Mouse (Mus musculus): ENCODE results near the gene Gm20388.

The Gm20388 gene

DNA sequence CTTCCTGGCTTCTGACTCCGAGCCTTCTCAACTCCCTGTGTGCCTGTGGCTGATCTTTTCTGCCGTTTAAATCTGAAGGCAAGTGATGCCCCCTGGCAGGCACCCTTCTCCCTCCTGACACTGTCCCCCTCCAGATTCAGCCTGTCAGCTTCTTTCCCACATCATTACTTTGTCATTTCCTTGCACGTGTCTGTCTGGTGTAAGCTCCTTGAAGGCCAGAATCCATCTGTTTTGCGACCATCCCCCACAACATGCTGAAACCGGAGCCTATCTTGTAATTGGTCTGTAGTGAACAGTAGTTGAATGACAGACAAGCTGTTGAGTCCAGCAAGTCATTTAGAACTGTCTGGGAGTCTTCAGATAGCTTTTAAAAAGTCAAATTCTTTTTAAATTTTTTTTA lies 134.8 kb downstream of the Gm20388 start:
- no peak for DNase-seq (ENCODE audit: low spot score)

DNA sequence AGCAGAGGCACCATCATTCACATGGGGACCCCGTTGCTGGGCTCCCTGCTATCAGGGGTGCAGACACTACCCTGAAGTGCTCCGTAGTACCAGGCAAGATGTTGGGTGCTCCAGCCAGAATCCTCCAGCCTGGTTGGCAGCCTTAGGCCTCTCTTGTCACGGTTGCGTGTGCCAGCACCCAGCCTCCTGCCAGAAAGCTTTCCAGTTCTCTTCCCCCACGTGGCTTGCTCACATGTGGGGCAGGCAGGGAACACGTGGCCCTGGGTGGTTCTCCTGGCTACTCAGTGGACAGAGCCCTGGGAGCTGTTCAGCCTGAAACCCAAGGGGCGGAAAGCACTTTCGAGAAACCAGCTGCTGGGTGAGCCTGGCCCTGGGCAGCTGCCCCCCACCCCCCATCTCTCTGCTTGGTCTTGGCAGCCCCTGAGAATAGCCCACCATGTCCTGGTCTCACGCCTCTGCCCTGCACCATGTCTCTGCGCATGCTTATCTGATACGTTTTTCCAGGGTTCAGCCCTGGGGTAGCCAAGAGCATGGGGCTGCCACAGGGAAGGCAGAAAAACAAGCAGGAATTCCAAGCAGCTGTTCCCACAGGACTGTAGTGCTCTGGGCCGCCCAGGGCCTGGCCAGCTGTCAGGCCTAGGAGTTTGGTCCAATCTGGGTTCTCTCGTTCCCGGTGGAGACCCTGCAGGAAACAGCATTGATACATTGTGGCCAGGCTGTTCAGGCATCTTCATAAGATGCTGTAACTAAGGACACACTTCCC lies 135.8 kb downstream of the Gm20388 start:
- DNase-seq (ENCODE audit: low spot score) = no peak

DNA sequence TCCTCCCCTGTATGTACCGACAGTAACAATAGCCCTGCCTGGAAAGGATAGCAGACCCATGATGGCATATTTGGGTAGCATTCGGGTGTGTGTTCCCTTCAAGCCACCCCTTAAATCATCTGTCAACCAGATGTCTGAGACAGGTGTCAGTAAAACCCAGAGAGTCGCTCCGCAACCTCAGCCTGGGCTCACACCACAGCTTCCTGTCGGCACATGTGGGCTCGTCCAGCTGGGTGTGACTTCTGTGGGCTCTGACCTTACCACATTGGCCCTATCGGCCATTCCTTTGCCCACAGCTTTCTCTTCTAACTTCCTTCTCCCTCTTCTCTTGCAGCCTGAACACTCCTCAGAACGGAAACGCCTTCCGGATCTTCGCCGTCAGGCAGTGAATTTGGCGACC lies 139.3 kb downstream of the Gm20388 start:
- peak; percentile 39 for DNase-seq (ENCODE audit: low spot score)

GRCm38 (mm10) chr8:120050376-120050775 lies 139.7 kb downstream of the Gm20388 start:
- no peak for DNase-seq (ENCODE audit: low spot score)

DNA sequence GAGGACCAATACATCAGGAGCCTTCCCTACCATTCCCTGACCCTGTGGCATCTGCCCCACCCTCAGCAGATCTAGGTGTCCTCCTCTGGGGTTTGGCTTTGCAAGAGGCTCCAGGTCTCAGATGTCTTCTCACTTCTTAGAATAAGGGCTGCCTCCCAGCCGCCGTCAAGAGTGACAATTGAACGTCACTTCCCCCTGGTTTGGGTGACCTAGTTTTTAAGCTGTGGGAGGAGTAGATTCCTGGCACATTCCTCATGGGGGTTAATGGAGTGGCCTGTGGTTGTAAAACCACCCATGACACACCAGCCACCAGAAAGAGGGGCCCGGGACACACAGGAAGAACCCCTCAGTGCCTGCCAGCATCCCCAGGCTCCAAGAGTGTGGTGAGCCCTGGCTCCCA lies 140.4 kb downstream of the Gm20388 start:
- DNase-seq (ENCODE audit: low spot score) = peak; percentile 15

- DNase-seq (ENCODE audit: low spot score) = no peak
These were observed 141.3 kb downstream of the Gm20388 start for GRCm38 (mm10) chr8:120051908-120052307.

- no peak for DNase-seq (ENCODE audit: low spot score)
These were observed 141.7 kb downstream of the Gm20388 start for GRCm38 (mm10) chr8:120052318-120052717.

GRCm38 (mm10) chr8:120054833-120055232 lies 144.2 kb downstream of the Gm20388 start:
- no peak for DNase-seq (ENCODE audit: low spot score)

GRCm38 (mm10) chr8:120057078-120057477 lies 146.4 kb downstream of the Gm20388 start:
- DNase-seq (ENCODE audit: low spot score) = no peak

- DNase-seq (ENCODE audit: low spot score) = no peak
These were observed 152.1 kb downstream of the Gm20388 start for GRCm38 (mm10) chr8:120062742-120063141.

DNA sequence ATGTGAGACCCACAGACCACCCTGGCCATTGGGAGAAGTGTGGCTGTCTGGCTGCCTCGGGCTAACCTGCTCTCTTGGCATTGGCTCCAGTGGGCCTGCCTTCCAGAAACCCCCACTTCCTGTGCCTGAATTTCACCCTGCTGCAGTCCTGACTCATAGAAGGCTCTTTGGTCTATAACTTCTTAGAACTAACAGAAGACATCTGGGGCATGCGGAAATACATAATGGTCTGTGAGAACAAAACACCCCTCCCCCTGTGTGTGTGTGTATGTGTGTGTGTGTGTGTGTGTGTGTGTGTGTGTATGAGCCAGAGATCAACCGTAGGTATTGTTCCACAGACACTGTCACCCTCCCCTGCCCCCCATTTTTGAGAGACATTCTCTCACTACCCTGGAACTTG lies 152.7 kb downstream of the Gm20388 start:
- no peak for DNase-seq (ENCODE audit: low spot score)

DNA sequence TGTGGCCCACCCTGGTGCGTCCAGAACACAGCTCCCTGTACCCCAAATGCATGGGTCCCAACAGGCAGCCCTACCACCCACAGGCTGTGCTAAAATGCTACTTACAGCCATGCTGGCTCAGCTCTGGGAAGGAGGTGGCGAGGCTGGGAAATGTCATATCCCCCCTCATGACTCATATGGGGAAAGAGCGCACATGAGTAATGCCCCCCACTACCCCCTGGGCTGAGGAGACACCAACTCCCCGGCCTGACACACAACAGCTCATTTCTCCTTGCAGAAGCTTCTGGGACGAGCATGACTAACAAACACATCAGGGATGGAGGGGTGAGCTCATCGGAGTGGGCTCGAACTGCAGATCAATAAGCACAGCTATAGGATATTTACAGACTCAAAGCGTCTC lies 155.0 kb downstream of the Gm20388 start:
- no peak for DNase-seq (ENCODE audit: low spot score)

- no peak for DNase-seq (ENCODE audit: low spot score)
These were observed 155.6 kb downstream of the Gm20388 start for GRCm38 (mm10) chr8:120066226-120066625.

- no peak for DNase-seq (ENCODE audit: low spot score)
These were observed 157.5 kb downstream of the Gm20388 start for GRCm38 (mm10) chr8:120067936-120068668.

- peak; percentile 39 for DNase-seq (ENCODE audit: low spot score)
These were observed 161.0 kb downstream of the Gm20388 start for GRCm38 (mm10) chr8:120071684-120072083.

GRCm38 (mm10) chr8:120072259-120072658 lies 161.6 kb downstream of the Gm20388 start:
- DNase-seq (ENCODE audit: low spot score) = no peak

- DNase-seq (ENCODE audit: low spot score) = no peak
These were observed 162.2 kb downstream of the Gm20388 start for GRCm38 (mm10) chr8:120072827-120073226.

DNA sequence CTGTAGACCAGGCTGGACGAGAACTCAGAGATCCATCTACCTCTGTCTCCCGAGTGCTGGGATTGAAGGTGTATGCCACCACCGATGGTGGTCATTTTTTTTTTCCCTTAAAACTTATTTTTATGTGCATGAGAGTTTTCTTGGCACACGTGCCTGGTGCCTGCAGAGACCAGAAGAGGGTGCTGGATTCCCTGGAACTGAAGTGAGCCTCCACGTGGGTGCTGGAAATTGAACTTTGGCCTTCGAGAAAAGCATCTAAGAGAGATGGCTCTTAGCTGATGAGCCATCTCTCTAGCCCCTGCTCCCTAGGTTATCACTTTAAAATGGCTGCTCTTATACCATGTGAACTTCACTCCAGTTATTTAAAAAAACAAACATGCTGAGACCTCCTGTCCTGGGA lies 163.9 kb downstream of the Gm20388 start:
- DNase-seq (ENCODE audit: low spot score) = no peak

- no peak for DNase-seq (ENCODE audit: low spot score)
These were observed 164.7 kb downstream of the Gm20388 start for GRCm38 (mm10) chr8:120075347-120075746.

GRCm38 (mm10) chr8:120078080-120078479 lies 167.4 kb downstream of the Gm20388 start:
- peak; percentile 72 for DNase-seq (ENCODE audit: low spot score)

GRCm38 (mm10) chr8:120079361-120079760 lies 168.7 kb downstream of the Gm20388 start:
- DNase-seq (ENCODE audit: low spot score) = no peak

DNA sequence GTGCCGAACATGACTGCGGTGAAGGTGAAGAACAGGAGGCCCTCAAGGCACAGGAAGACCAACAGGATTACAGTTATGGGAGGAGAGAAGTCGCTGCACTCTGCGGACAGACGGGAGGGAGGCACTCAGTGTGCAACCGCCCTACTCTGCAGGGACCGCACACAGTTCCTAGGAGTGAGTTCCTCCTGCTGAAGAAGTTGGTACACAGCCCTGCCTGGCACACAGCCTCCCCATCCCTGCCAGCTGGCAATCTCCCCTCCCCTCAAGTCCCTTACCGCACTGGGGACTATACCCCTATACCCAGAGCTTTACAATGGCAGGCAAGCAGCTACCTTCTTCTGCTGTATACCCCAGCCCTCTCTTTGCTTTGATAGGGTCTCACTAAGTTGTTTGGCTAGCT lies 172.6 kb downstream of the Gm20388 start:
- DNase-seq (ENCODE audit: low spot score) = no peak

DNA sequence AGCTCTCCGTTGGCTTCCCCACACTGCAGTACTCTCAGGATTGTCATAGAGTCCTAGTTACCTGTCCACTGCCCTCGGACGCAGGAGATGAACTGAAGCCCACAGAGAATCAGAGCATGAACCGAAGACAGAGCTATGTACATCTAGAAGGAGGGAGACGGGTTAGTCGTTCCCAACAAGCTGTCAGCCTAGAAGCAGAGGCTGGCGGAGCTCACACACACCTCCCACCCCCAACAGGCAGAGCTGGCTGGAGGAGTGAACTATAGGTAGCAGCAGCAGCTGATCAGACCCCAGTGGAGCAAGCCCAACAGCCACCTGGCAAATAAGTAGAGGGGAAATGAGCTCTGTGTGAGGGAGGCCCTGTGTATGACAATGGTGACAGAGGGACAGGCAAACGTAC lies 174.1 kb downstream of the Gm20388 start:
- no peak for DNase-seq (ENCODE audit: low spot score)

GRCm38 (mm10) chr8:120089511-120089910 lies 178.9 kb downstream of the Gm20388 start:
- DNase-seq (ENCODE audit: low spot score) = no peak

Measured in T-cell, adult 2 months (primary cell).